Mouse (Mus musculus) embryonic facial prominence, embryonic 13.5 days (tissue): Measurements from ENCODE around the gene Cxcr4. TPM values are rescaled to one million over a fixed set of nuclear protein-coding genes. Genes with fewer than 3 reads are reported as not detected.
"Not testable (repeated sequence)": the region's sequence is repeated elsewhere in the genome, so short reads cannot be mapped to it uniquely, and the experiment has no call there.

Experiments
- ATAC-seq: fragments of 200-750 bp; cut with Nextera tagmentation; 2 replicates; pipeline ENCODE4 v1.8.0; 2017; ENCODE audit warnings: low read depth; ENCODE audit not compliant: insufficient number of reproducible peaks, insufficient read depth, low FRiP score, low TSS enrichment
- H3K27ac ChIP-seq: fragments of 300-500 bp; sonication (generic); 2 replicates; pipeline ENCODE4 v1.5.1; 2015; ENCODE audit warnings: moderate library complexity, mild to moderate bottlenecking, inconsistent platforms
- H3K27me3 ChIP-seq: fragments of 300-500 bp; sonication (generic); 2 replicates; pipeline ENCODE4 v1.6.1; 2015; ENCODE audit warnings: mild to moderate bottlenecking, inconsistent platforms
- H3K36me3 ChIP-seq: fragments of 300-500 bp; sonication (generic); 2 replicates; pipeline ENCODE4 v1.6.1; 2015; ENCODE audit warnings: mild to moderate bottlenecking, inconsistent platforms
- H3K4me1 ChIP-seq: fragments of 300-500 bp; sonication (generic); 2 replicates; pipeline ENCODE4 v1.6.1; 2015; ENCODE audit warnings: inconsistent platforms
- H3K4me2 ChIP-seq: fragments of 300-500 bp; sonication (generic); 2 replicates; pipeline ENCODE4 v1.6.1; 2015; ENCODE audit warnings: moderate library complexity, mild to moderate bottlenecking, inconsistent platforms
- H3K4me3 ChIP-seq: fragments of 300-500 bp; sonication (generic); 2 replicates; pipeline ENCODE4 v1.5.1; 2015; ENCODE audit warnings: mild to moderate bottlenecking, inconsistent platforms
- H3K9ac ChIP-seq: fragments of 300-500 bp; sonication (generic); 2 replicates; pipeline ENCODE4 v1.6.1; 2015; ENCODE audit warnings: mild to moderate bottlenecking, inconsistent platforms
- H3K9me3 ChIP-seq: fragments of 300-500 bp; sonication (generic); 2 replicates; pipeline ENCODE4 v1.6.1; 2016; ENCODE audit warnings: inconsistent platforms
- WGBS: fragments of 180-500 bp; shearing (Covaris S2); methylation state at CpG from one replicate; pipeline ENCODE4 v1.1.7; 2015; ENCODE audit warnings: mixed read lengths; 5-methylcytosine and 5-hydroxymethylcytosine counted together
- polyA plus RNA-seq: library from polyadenylated mRNA; unstranded; fragments of >200 nt; fragmentation: Nextera tagmentation; extraction: Ambion mirVana; gene quantifications from 2 replicates; pipeline ENCODE4 v1.2.1, GENCODE M21; 2015

The Cxcr4 gene
- polyA plus RNA-seq, 1 experiment from 2014 or later: 4.2 TPM

GRCm38 (mm10) chr1:128586162-128586927 is 5.7 kb downstream of the Cxcr4 start:
- no peak for ATAC-seq
- no peaks in the 10 kb centered on the region for H3K9me3 ChIP-seq
- 38% methylated on average over 8 of the region's 8 CpGs for WGBS
- peaks cover 24% of the 10 kb centered on the region for H3K27me3 ChIP-seq
- H3K9ac ChIP-seq: no peak overlapping the region
- no peak overlapping the region for H3K4me3 ChIP-seq
- H3K36me3 ChIP-seq: no peaks in the 10 kb centered on the region
- H3K4me2 ChIP-seq: no peak overlapping the region
- peaks cover 16% of the 10 kb centered on the region for H3K4me1 ChIP-seq
- H3K27ac ChIP-seq: no peak overlapping the region

- Histone ChIP-seq H3K4me1 (peaks cover 10% of the 10 kb centered on the region), H3K27me3 (peaks cover 17% of the 10 kb centered on the region), H3K9ac (no peak overlapping the region), H3K27ac (no peak overlapping the region), H3K4me3 (no peak overlapping the region), H3K9me3 (no peaks in the 10 kb centered on the region), H3K4me2 (no peak overlapping the region), H3K36me3 (no peaks in the 10 kb centered on the region)
- WGBS: 50% methylated on average over 3 of the region's 3 CpGs
- ATAC-seq: no peak
Measured at GRCm38 (mm10) chr1:128585396-128586161, 6.5 kb downstream of the Cxcr4 start.

DNA sequence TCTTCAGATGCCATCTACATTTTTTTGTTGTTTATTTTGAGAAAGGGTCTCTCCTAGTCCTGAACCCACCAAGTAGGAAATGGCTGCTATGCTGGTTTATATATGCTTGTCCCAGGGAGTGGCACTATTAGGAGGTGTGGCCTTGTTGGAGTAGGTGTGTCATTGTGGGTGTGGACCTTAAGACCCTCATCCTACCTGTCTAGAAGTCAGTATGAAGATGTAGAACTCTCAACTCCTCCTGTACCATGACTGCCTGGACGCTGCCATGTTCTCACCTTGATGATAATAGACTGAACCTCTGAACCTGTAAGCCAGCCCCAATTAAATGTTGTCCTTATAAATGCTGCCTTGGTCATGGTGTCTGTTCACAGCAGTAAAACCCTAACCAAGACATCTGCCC is 7.4 kb downstream of the Cxcr4 start:
- WGBS: 88% methylated on average over 1 of the region's 1 CpGs
- not testable (repeated sequence) for H3K4me1 ChIP-seq, H3K9me3 ChIP-seq, H3K4me3 ChIP-seq, H3K27ac ChIP-seq, ATAC-seq, H3K4me2 ChIP-seq, H3K9ac ChIP-seq, H3K36me3 ChIP-seq
- peaks cover 11% of the 10 kb centered on the region for H3K27me3 ChIP-seq

DNA sequence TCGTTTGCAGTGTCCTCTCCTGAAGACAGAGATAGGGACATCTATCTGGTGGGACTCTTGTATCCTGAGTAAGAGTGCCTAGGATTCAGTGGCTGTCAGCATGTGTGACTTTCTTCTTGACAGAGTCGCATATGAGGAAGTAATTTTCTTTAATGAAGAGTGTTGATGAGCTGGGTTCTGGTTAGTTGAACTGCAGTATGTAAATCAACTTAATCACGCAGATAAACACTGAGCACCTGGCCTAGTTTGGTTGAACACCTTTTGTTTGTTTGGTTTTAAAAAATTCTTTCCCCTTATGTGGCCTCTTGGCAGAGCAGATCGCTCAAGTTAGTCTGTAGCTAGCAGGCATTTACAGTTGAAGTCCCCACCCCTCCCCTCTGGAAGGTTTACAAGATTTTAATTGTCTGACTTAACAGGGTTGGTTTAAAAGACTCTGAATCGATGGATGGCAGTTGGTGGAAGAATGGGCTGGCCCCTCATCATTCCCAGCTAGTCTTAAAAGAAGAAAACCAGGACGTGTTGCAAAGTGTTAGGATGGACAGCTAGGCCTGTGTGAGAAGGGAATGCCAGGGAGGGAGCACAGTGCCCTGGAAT is 8.7 kb downstream of the Cxcr4 start:
- Histone ChIP-seq H3K9me3 (no peaks in the 10 kb centered on the region), H3K27ac (no peak overlapping the region), H3K27me3 (no peaks in the 10 kb centered on the region; the same call in 1 of the 2 replicates), H3K4me3 (no peak overlapping the region), H3K4me2 (no peak overlapping the region), H3K4me1 (peaks cover 9% of the 10 kb centered on the region), H3K9ac (no peak overlapping the region), H3K36me3 (no peaks in the 10 kb centered on the region)
- 51% methylated on average over 6 of the region's 6 CpGs for WGBS
- no peak for ATAC-seq

- WGBS: 85% methylated on average over 3 of the region's 3 CpGs
- H3K27me3 ChIP-seq: no peaks in the 10 kb centered on the region
- ATAC-seq: no peak
Measured at GRCm38 (mm10) chr1:128580321-128580720, 11.8 kb downstream of the Cxcr4 start.

DNA sequence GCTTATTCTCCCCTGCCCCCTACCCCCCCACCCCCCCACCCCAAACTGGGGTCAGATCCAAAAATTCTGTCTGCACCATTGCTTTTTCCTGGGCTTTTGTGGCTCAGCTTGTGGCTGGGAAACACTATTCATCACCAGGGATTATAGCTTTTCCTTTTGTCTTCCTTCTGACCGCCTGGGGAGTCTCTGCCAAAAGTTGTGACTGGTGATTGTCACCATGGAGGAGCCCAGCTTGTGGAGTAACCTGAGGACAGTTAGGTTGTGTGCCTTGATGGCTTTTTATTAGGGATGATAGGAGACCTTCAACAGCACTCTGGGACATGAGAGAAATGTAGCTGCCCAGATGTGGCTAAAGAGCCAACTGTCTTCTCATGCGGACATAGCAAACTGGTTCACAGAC is 13.6 kb downstream of the Cxcr4 start:
- no peak overlapping the region for H3K4me2 ChIP-seq
- H3K36me3 ChIP-seq: no peaks in the 10 kb centered on the region
- H3K27me3 ChIP-seq: no peaks in the 10 kb centered on the region
- H3K4me1 ChIP-seq: peaks cover 4% of the 10 kb centered on the region
- no peaks in the 10 kb centered on the region for H3K9me3 ChIP-seq
- H3K27ac ChIP-seq: no peak overlapping the region
- H3K4me3 ChIP-seq: no peak overlapping the region
- WGBS: 73% methylated on average over 2 of the region's 2 CpGs
- ATAC-seq: no peak
- no peak overlapping the region for H3K9ac ChIP-seq

More at GRCm38 (mm10) chr1:128580321-128580720, 11.8 kb downstream of the Cxcr4 start:
- Histone ChIP-seq H3K9me3 (no peaks in the 10 kb centered on the region), H3K9ac (no peak overlapping the region), H3K4me3 (no peak overlapping the region), H3K36me3 (no peaks in the 10 kb centered on the region), H3K4me2 (no peak overlapping the region), H3K27ac (no peak overlapping the region), H3K4me1 (peaks cover 9% of the 10 kb centered on the region)

DNA sequence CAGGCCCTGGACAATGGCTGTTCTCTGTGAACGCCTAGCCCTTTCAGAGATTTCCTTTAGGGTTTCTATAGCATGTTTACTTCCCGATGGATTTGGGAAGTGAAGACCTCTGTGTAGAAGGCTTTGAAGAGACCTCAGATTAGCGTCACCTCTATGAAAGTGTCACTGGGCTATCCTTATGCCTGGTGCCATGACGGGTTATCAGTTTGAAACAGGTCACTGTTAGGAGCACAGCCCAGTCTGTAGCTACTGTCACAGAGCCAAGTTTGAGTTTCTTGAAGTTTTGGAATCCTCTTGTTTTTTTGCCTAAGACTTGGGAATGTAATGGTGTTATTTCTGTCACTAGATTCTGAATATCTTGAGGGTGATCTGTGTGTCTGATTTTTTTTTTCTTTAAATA is 17.0 kb downstream of the Cxcr4 start:
- Histone ChIP-seq H3K4me2 (no peak overlapping the region), H3K9me3 (no peaks in the 10 kb centered on the region), H3K27ac (no peak overlapping the region), H3K9ac (no peak overlapping the region), H3K4me3 (no peak overlapping the region), H3K36me3 (no peaks in the 10 kb centered on the region), H3K27me3 (no peaks in the 10 kb centered on the region), H3K4me1 (no peaks in the 10 kb centered on the region)
- ATAC-seq: no peak
- 89% methylated on average over 4 of the region's 4 CpGs for WGBS

DNA sequence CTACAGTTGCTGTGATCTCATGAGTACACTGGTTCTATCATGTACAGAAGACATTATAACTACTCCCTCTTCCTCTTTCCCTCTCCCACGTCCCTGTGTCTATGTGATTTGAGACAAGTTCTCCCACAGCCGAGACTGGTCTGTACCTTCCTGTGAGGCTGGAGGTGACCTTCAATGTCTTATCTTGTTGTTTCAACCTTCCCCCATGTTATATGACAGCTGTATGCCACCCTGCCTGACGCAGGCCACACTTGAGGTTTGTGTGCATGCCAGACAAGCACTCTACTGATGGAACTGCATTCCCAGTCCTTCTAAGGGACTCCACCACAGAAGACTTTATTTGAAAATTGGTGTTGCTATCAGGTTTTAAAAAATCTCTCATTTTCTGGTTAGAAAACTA is 21.1 kb downstream of the Cxcr4 start:
- H3K36me3 ChIP-seq: no peaks in the 10 kb centered on the region
- 81% methylated on average over 3 of the region's 3 CpGs for WGBS
- H3K4me2 ChIP-seq: no peak overlapping the region
- ATAC-seq: no peak
- H3K4me1 ChIP-seq: no peaks in the 10 kb centered on the region
- H3K4me3 ChIP-seq: no peak overlapping the region
- H3K9me3 ChIP-seq: no peaks in the 10 kb centered on the region
- H3K27me3 ChIP-seq: no peaks in the 10 kb centered on the region
- no peak overlapping the region for H3K27ac ChIP-seq
- H3K9ac ChIP-seq: no peak overlapping the region

DNA sequence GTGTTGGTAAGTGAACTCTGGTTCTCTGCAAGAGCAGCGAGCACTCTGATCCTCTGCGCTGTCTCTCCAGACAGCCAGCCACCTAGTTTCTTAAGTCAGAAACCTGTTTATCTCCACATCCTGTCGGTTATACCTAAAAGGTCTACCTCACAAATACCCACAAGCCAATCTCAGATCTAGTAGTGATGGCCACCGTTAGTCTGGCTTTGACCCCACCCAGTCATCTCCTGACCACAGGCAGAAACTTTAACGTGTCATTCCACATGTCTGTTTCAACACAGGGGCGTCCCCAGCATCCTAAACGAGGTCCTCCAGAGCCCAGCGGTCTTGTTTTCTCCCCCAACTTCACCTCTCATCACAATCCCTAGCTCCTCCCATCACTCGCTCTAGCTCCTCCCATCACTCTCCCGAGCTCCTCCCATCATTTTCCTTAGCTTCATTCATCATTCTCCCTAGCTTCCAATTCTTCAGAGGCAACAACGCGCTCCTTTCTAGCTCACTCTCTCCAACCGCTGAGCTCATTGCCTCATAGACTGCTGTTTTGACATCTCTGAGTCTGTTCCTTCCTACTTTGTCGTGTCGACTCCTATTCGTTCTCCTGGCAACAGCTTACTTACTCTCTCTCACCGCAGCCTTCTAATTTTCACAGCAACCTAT is 22.0 kb downstream of the Cxcr4 start:
- Histone ChIP-seq H3K27me3 (no peaks in the 10 kb centered on the region), H3K4me3 (no peak overlapping the region), H3K9me3 (no peaks in the 10 kb centered on the region), H3K27ac (no peak overlapping the region), H3K4me1 (no peaks in the 10 kb centered on the region), H3K36me3 (no peaks in the 10 kb centered on the region), H3K9ac (no peak overlapping the region), H3K4me2 (no peak overlapping the region)
- no peak for ATAC-seq
- WGBS: 83% methylated on average over 17 of the region's 17 CpGs

DNA sequence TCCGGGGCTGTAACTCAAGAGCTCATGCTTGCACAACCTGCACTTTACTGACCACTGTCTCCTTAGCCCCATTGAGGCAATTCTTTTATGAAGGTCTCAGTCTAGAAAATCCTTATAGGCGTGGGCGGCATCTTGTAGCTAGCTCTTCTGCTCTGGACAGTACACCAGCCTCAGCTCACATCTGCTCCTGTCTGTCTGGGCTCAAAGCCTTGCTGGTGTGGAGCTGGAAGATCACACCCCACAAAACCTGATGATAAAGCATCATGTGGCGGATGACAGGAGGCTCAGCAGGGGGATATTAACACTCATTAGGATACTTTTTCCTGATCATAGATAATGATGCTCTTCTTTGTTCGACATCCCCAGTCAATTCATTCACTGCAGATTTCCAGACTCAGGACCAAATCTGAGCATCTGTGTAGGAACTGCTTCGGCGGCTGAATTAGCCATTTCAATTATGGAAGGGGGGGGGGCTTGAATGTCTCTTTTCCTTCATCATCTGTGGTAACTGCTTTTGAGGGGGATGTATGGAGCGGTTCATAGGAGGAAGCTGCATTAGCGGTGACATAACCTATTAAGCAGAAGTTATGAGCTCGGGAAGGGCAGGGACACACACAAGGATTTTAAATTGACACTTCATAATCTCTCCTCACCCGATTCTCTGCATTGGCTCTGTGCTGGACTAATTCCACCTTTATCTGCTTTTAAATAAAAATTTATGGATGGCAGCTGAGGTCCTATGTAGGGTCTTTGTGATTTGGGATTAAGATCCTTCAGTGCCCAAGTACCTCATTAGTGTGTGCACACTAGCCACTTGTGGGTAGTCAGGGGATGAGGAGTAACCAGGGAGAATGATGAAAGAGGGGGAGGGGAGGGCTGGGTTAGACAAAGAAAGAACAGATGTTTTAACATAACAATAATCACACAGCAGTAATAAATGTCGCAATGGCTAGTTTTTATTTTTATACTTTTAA is 24.6 kb downstream of the Cxcr4 start:
- Histone ChIP-seq H3K4me1 (no peaks in the 10 kb centered on the region), H3K27ac (no peak overlapping the region), H3K27me3 (no peaks in the 10 kb centered on the region), H3K9me3 (no peaks in the 10 kb centered on the region), H3K4me2 (no peak overlapping the region), H3K4me3 (no peak overlapping the region), H3K36me3 (no peaks in the 10 kb centered on the region), H3K9ac (no peak overlapping the region)
- 78% methylated on average over 12 of the region's 12 CpGs for WGBS
- ATAC-seq: no peak

- no peak for ATAC-seq
- no peak overlapping the region for H3K4me2 ChIP-seq
- H3K9me3 ChIP-seq: no peaks in the 10 kb centered on the region
- no peak overlapping the region for H3K4me3 ChIP-seq
- H3K4me1 ChIP-seq: 0 out of 2 replicates have a peak, but pooled peaks cover 3% of the 10 kb centered on the region
- no peak overlapping the region for H3K27ac ChIP-seq
- no peaks in the 10 kb centered on the region for H3K27me3 ChIP-seq
- H3K36me3 ChIP-seq: no peaks in the 10 kb centered on the region
- no peak overlapping the region for H3K9ac ChIP-seq
- 76% methylated on average over 3 of the region's 3 CpGs for WGBS
Measured at GRCm38 (mm10) chr1:128563905-128564304, 28.2 kb downstream of the Cxcr4 start.
